Mouse (Mus musculus): ENCODE results near the gene Epb41l4b. TPM values are rescaled to one million over a fixed set of nuclear protein-coding genes. Genes with fewer than 3 reads are reported as not detected.

Epb41l4b gene
- polyA plus RNA-seq, 2 experiments: 5.3 to 12.2 TPM

- Histone ChIP-seq H3K4me1 (ENCODE audit: control insufficient read depth, insufficient read depth, low read length) (0 out of 2 replicates have a peak, but pooled peaks cover 3% of the 10 kb centered on the region), H3K4me3 (replicated peaks; ENCODE audit: low read length) (no peak overlapping the region), H3K9ac (ENCODE audit: low read depth, low read length, severe bottlenecking) (no peak overlapping the region), H3K4me2 (replicated peaks; ENCODE audit: low read depth, low read length, severe bottlenecking) (no peak overlapping the region), H3K27me3 (ENCODE audit: control insufficient read depth, insufficient read depth, low read length) (no peaks in the 10 kb centered on the region), H3K27ac (replicated peaks; ENCODE audit: low read depth, low read length) (no peak overlapping the region), H3K9me3 (ENCODE audit: control insufficient read depth, low read length) (no peaks in the 10 kb centered on the region), H3K36me3 (ENCODE audit: control insufficient read depth, insufficient read depth, low read length) (no peaks in the 10 kb centered on the region)
- 76% methylated on average over 10 of the region's 10 CpGs for whole genome bisulfite sequencing
- no peak for TF ChIP-seq POLR2A (IDR thresholded peaks at IDR 0.05; ENCODE audit: borderline replicate concordance, extremely low read depth, insufficient read depth, insufficient read length)
- ATAC-seq (ENCODE audit: low FRiP score, low read depth): no peak
- DNase-seq (ENCODE audit: low spot score): no peak
Observed at GRCm38 (mm10) chr4:57085750-57086400, 57.4 kb downstream of the Epb41l4b start.

GRCm38 (mm10) chr4:57083653-57084052 is 59.6 kb downstream of the Epb41l4b start:
- ATAC-seq (ENCODE audit: low FRiP score, low read depth) (no peak), DNase-seq (ENCODE audit: low spot score) (no peak)
- TF ChIP-seq POLR2A (IDR thresholded peaks at IDR 0.05; ENCODE audit: borderline replicate concordance, extremely low read depth, insufficient read depth, insufficient read length): no peak
- 71% methylated on average over 11 of the region's 11 CpGs for WGBS
- Histone ChIP-seq H3K4me3 (replicated peaks; ENCODE audit: low read length) (no peak overlapping the region), H3K9ac (ENCODE audit: low read depth, low read length, severe bottlenecking) (no peak overlapping the region), H3K4me1 (ENCODE audit: control insufficient read depth, insufficient read depth, low read length) (peaks cover 12% of the 10 kb centered on the region), H3K27ac (replicated peaks; ENCODE audit: low read depth, low read length) (no peak overlapping the region), H3K9me3 (ENCODE audit: control insufficient read depth, low read length) (no peaks in the 10 kb centered on the region), H3K36me3 (ENCODE audit: control insufficient read depth, insufficient read depth, low read length) (no peaks in the 10 kb centered on the region), H3K27me3 (ENCODE audit: control insufficient read depth, insufficient read depth, low read length) (no peaks in the 10 kb centered on the region), H3K4me2 (replicated peaks; ENCODE audit: low read depth, low read length, severe bottlenecking) (no peak overlapping the region)

- Histone ChIP-seq H3K9ac (ENCODE audit: low read depth, low read length, severe bottlenecking) (no peak overlapping the region), H3K4me3 (replicated peaks; ENCODE audit: low read length) (no peak overlapping the region), H3K4me1 (ENCODE audit: control insufficient read depth, insufficient read depth, low read length) (peaks cover 11% of the 10 kb centered on the region), H3K9me3 (ENCODE audit: control insufficient read depth, low read length) (no peaks in the 10 kb centered on the region), H3K36me3 (ENCODE audit: control insufficient read depth, insufficient read depth, low read length) (no peaks in the 10 kb centered on the region), H3K27ac (replicated peaks; ENCODE audit: low read depth, low read length) (no peak overlapping the region), H3K4me2 (replicated peaks; ENCODE audit: low read depth, low read length, severe bottlenecking) (no peak overlapping the region), H3K27me3 (ENCODE audit: control insufficient read depth, insufficient read depth, low read length) (no peaks in the 10 kb centered on the region)
- no peak for ATAC-seq (ENCODE audit: low FRiP score, low read depth)
- no peak for TF ChIP-seq POLR2A (IDR thresholded peaks at IDR 0.05; ENCODE audit: borderline replicate concordance, extremely low read depth, insufficient read depth, insufficient read length)
- no peak for DNase-seq (ENCODE audit: low spot score)
- 62% methylated on average over 10 of the region's 10 CpGs for WGBS
Observed at GRCm38 (mm10) chr4:57082775-57083428, 60.3 kb downstream of the Epb41l4b start.

- H3K27me3 ChIP-seq (ENCODE audit: control insufficient read depth, insufficient read depth, low read length): no peaks in the 10 kb centered on the region
- no peak for TF ChIP-seq POLR2A (IDR thresholded peaks at IDR 0.05; ENCODE audit: borderline replicate concordance, extremely low read depth, insufficient read depth, insufficient read length)
- H3K9me3 ChIP-seq (ENCODE audit: control insufficient read depth, low read length): no peaks in the 10 kb centered on the region
- no peak overlapping the region for H3K9ac ChIP-seq (ENCODE audit: low read depth, low read length, severe bottlenecking)
- no peaks in the 10 kb centered on the region for H3K36me3 ChIP-seq (ENCODE audit: control insufficient read depth, insufficient read depth, low read length)
- H3K4me1 ChIP-seq (ENCODE audit: control insufficient read depth, insufficient read depth, low read length): peaks cover 11% of the 10 kb centered on the region
- no peak for ATAC-seq (ENCODE audit: low FRiP score, low read depth)
- H3K4me2 ChIP-seq (replicated peaks; ENCODE audit: low read depth, low read length, severe bottlenecking): no peak overlapping the region
- WGBS: 60% methylated on average over 7 of the region's 7 CpGs
- H3K4me3 ChIP-seq (replicated peaks; ENCODE audit: low read length): no peak overlapping the region
- DNase-seq (ENCODE audit: low spot score): no peak
- H3K27ac ChIP-seq (replicated peaks; ENCODE audit: low read depth, low read length): no peak overlapping the region
Observed at GRCm38 (mm10) chr4:57081463-57081862, 61.8 kb downstream of the Epb41l4b start.

- DNase-seq (ENCODE audit: low spot score): no peak
- peaks cover 9% of the 10 kb centered on the region for H3K4me1 ChIP-seq (ENCODE audit: control insufficient read depth, insufficient read depth, low read length)
- H3K27ac ChIP-seq (replicated peaks; ENCODE audit: low read depth, low read length): no peak overlapping the region
- 63% methylated on average over 7 of the region's 7 CpGs for WGBS
- ATAC-seq (ENCODE audit: low FRiP score, low read depth): no peak
- no peaks in the 10 kb centered on the region for H3K36me3 ChIP-seq (ENCODE audit: control insufficient read depth, insufficient read depth, low read length)
- no peaks in the 10 kb centered on the region for H3K27me3 ChIP-seq (ENCODE audit: control insufficient read depth, insufficient read depth, low read length)
- H3K9ac ChIP-seq (ENCODE audit: low read depth, low read length, severe bottlenecking): no peak overlapping the region
- no peak overlapping the region for H3K4me3 ChIP-seq (replicated peaks; ENCODE audit: low read length)
- no peak for TF ChIP-seq POLR2A (IDR thresholded peaks at IDR 0.05; ENCODE audit: borderline replicate concordance, extremely low read depth, insufficient read depth, insufficient read length)
- no peaks in the 10 kb centered on the region for H3K9me3 ChIP-seq (ENCODE audit: control insufficient read depth, low read length)
- no peak overlapping the region for H3K4me2 ChIP-seq (replicated peaks; ENCODE audit: low read depth, low read length, severe bottlenecking)
Observed at GRCm38 (mm10) chr4:57073843-57074242, 69.4 kb downstream of the Epb41l4b start.

Data from limb, embryonic 14.5 days (tissue).